Mouse (Mus musculus): ENCODE data around the gene Amot. TPM values are rescaled to one million over a fixed set of nuclear protein-coding genes. Genes with fewer than 3 reads are reported as not detected.

The Amot gene
- 79.7 and 80.8 TPM in 2 replicates for polyA plus RNA-seq (2016; fragmentation: Nextera tagmentation; extraction: Ambion mirVana)

- 16% methylated on average over 33 of the region's 34 CpGs for WGBS
- H3K4me2 ChIP-seq, result peak within 1 kb of the TSS; percentile 55
- H3K9me3 ChIP-seq, result no peaks in the 10 kb centered on the region
- ATAC-seq (ENCODE audit: insufficient number of reproducible peaks, insufficient read depth, low FRiP score, low TSS enrichment, low read depth), result peak; percentile 86
- H3K9ac ChIP-seq (replicated peaks), result peak within 1 kb of the TSS; percentile 67
- H3K4me3 ChIP-seq (replicated peaks), result peak within 1 kb of the TSS; percentile 59
- no peaks in the 10 kb centered on the region for H3K36me3 ChIP-seq
- H3K27me3 ChIP-seq, result peaks cover 8% of the 10 kb centered on the region
- H3K27ac ChIP-seq, result peak within 1 kb of the TSS; percentile 82
- peaks cover 4% of the 10 kb centered on the region for H3K4me1 ChIP-seq (replicated peaks)
These were observed at the start of gene Amot for GRCm38 (mm10) chrX:145504717-145505415. Gene Amot (minus strand): TSS chrX:145505181.

DNA sequence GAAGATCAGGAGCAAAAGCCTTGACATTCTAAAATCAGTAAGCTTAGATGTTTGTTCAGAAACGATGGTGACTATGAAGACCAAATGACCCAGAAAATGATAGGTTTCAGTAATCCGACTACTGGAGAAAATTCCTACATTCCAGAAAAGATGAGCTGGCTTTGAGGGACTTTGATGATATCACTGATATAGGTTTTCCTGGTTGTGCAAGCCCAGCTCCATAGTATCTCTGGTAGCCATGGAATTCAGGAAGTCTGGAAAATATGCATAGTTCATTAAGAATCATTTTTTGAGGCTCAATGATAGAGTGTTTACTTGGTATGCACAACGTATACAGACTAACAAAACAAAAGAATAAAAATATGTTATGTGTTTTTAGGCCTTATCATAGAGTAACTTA lies 40.1 kb upstream of the Amot start:
- H3K4me3 ChIP-seq (replicated peaks), result no peak overlapping the region
- no peak overlapping the region for H3K4me2 ChIP-seq
- ATAC-seq (ENCODE audit: insufficient number of reproducible peaks, insufficient read depth, low FRiP score, low TSS enrichment, low read depth), result no peak
- no peak overlapping the region for H3K27ac ChIP-seq
- no peaks in the 10 kb centered on the region for H3K36me3 ChIP-seq
- WGBS, result 79% methylated on average over 3 of the region's 3 CpGs
- H3K4me1 ChIP-seq (replicated peaks), result no peaks in the 10 kb centered on the region
- 0 out of 2 replicates have a peak, but pooled peaks cover 5% of the 10 kb centered on the region for H3K27me3 ChIP-seq
- no peak overlapping the region for H3K9ac ChIP-seq (replicated peaks)
- H3K9me3 ChIP-seq, result no peaks in the 10 kb centered on the region

- Histone ChIP-seq H3K27ac (no peak overlapping the region), H3K4me3 (replicated peaks) (no peak overlapping the region), H3K4me1 (replicated peaks) (no peaks in the 10 kb centered on the region), H3K9ac (replicated peaks) (no peak overlapping the region), H3K36me3 (no peaks in the 10 kb centered on the region), H3K9me3 (no peaks in the 10 kb centered on the region), H3K27me3 (0 out of 2 replicates have a peak, but pooled peaks cover 5% of the 10 kb centered on the region), H3K4me2 (no peak overlapping the region)
- ATAC-seq (ENCODE audit: insufficient number of reproducible peaks, insufficient read depth, low FRiP score, low TSS enrichment, low read depth), result no peak
- WGBS, result 57% methylated on average over 4 of the region's 4 CpGs
These were observed 38.9 kb upstream of the Amot start for GRCm38 (mm10) chrX:145543602-145544490.

GRCm38 (mm10) chrX:145541050-145541449 lies 36.1 kb upstream of the Amot start:
- Histone ChIP-seq H3K4me1 (replicated peaks) (no peaks in the 10 kb centered on the region), H3K4me2 (no peak overlapping the region), H3K9ac (replicated peaks) (no peak overlapping the region), H3K36me3 (no peaks in the 10 kb centered on the region), H3K4me3 (replicated peaks) (no peak overlapping the region), H3K9me3 (no peaks in the 10 kb centered on the region), H3K27ac (no peak overlapping the region), H3K27me3 (0 out of 2 replicates have a peak, but pooled peaks cover 5% of the 10 kb centered on the region)
- WGBS, result 71% methylated on average over 1 of the region's 1 CpGs
- no peak for ATAC-seq (ENCODE audit: insufficient number of reproducible peaks, insufficient read depth, low FRiP score, low TSS enrichment, low read depth)

DNA sequence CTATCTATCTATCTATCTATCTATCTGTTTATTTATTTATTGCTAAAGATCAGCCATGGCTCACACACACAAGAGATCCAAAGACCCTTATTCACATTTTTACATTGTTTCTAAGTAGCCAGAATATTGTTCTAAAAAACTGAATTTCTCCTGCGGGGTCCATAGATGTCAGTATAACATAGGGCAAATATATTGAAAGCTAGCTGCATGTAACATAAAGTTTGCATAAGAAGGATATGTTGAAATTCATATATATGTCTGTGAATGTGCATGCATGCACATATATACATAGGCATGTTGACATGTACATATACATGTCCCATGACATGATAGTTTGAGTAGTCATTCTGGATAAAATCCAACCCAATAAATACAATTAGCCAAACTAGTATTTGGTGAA lies 35.3 kb upstream of the Amot start:
- Histone ChIP-seq H3K9me3 (no peaks in the 10 kb centered on the region), H3K4me3 (replicated peaks) (no peak overlapping the region), H3K27me3 (0 out of 2 replicates have a peak, but pooled peaks cover 5% of the 10 kb centered on the region), H3K9ac (replicated peaks) (no peak overlapping the region), H3K36me3 (no peaks in the 10 kb centered on the region), H3K4me2 (no peak overlapping the region), H3K4me1 (replicated peaks) (no peaks in the 10 kb centered on the region), H3K27ac (no peak overlapping the region)
- WGBS, result 93% methylated on average over 1 of the region's 1 CpGs
- no peak for ATAC-seq (ENCODE audit: insufficient number of reproducible peaks, insufficient read depth, low FRiP score, low TSS enrichment, low read depth)

GRCm38 (mm10) chrX:145529602-145530001 lies 24.6 kb upstream of the Amot start:
- WGBS, result 42% methylated on average over 1 of the region's 1 CpGs
- Histone ChIP-seq H3K4me1 (replicated peaks) (no peaks in the 10 kb centered on the region), H3K4me2 (no peak overlapping the region), H3K4me3 (replicated peaks) (no peak overlapping the region), H3K36me3 (no peaks in the 10 kb centered on the region), H3K27me3 (no peaks in the 10 kb centered on the region), H3K27ac (no peak overlapping the region), H3K9me3 (no peaks in the 10 kb centered on the region), H3K9ac (replicated peaks) (no peak overlapping the region)
- ATAC-seq (ENCODE audit: insufficient number of reproducible peaks, insufficient read depth, low FRiP score, low TSS enrichment, low read depth), result no peak

GRCm38 (mm10) chrX:145516322-145517066 lies 11.5 kb upstream of the Amot start:
- Histone ChIP-seq H3K27ac (peak overlapping the region; percentile 59), H3K9me3 (no peaks in the 10 kb centered on the region), H3K9ac (replicated peaks) (no peak overlapping the region), H3K4me1 (replicated peaks) (0 out of 2 replicates have a peak, but pooled peaks cover 7% of the 10 kb centered on the region), H3K27me3 (no peaks in the 10 kb centered on the region), H3K4me2 (no peak overlapping the region), H3K4me3 (replicated peaks) (no peak overlapping the region), H3K36me3 (no peaks in the 10 kb centered on the region)
- 29% methylated on average over 10 of the region's 10 CpGs for WGBS
- ATAC-seq (ENCODE audit: insufficient number of reproducible peaks, insufficient read depth, low FRiP score, low TSS enrichment, low read depth), result no peak

- Histone ChIP-seq H3K36me3 (no peaks in the 10 kb centered on the region), H3K9me3 (no peaks in the 10 kb centered on the region), H3K4me2 (no peak overlapping the region), H3K4me1 (replicated peaks) (peaks cover 7% of the 10 kb centered on the region; the same call in 1 of the 2 replicates), H3K4me3 (replicated peaks) (no peak overlapping the region), H3K9ac (replicated peaks) (no peak overlapping the region), H3K27ac (peak overlapping the region; percentile 59), H3K27me3 (no peaks in the 10 kb centered on the region)
- 35% methylated on average over 9 of the region's 9 CpGs for WGBS
- ATAC-seq (ENCODE audit: insufficient number of reproducible peaks, insufficient read depth, low FRiP score, low TSS enrichment, low read depth), result peak; percentile 63; the same call in 1 of the 2 replicates
These were observed 10.6 kb upstream of the Amot start for GRCm38 (mm10) chrX:145515498-145516158.

DNA sequence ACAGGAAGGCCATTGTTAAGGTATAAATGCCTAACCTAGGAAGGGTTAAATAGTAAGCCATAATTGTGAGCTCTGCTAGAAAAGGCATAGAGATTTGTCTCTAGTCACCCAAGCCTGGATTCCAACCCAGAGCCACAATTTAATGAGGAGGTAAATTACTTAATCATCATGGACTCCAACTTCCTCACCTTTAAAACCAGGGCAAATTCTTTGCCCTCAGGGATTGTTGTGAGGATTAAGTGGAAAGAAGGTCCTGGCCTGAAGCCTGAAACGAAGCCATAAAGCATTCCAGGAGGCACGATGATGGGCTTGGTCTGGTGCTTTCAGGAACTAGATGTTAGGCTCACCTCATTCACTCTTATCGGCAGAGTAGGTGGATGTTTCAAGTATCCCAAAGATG lies 5.7 kb upstream of the Amot start:
- ATAC-seq (ENCODE audit: insufficient number of reproducible peaks, insufficient read depth, low FRiP score, low TSS enrichment, low read depth), result no peak
- WGBS, result 32% methylated on average over 3 of the region's 3 CpGs
- Histone ChIP-seq H3K4me3 (replicated peaks) (no peak overlapping the region), H3K36me3 (no peaks in the 10 kb centered on the region), H3K9ac (replicated peaks) (no peak overlapping the region), H3K27ac (peak overlapping the region; percentile 88), H3K9me3 (no peaks in the 10 kb centered on the region), H3K4me1 (replicated peaks) (peaks cover 7% of the 10 kb centered on the region; the same call in 1 of the 2 replicates), H3K4me2 (0 out of 2 replicates have a peak overlapping the region, but pooled peaks have one; percentile 8), H3K27me3 (no peaks in the 10 kb centered on the region)

GRCm38 (mm10) chrX:145505457-145506201 lies 648 bp upstream of the Amot start:
- Histone ChIP-seq H3K27me3 (peaks cover 8% of the 10 kb centered on the region), H3K9me3 (no peaks in the 10 kb centered on the region), H3K4me2 (peak overlapping the region; percentile 55), H3K27ac (peak overlapping the region; percentile 82), H3K4me1 (replicated peaks) (peaks cover 4% of the 10 kb centered on the region), H3K36me3 (no peaks in the 10 kb centered on the region), H3K9ac (replicated peaks) (peak overlapping the region; percentile 23; the same call in 1 of the 2 replicates), H3K4me3 (replicated peaks) (peak overlapping the region; percentile 59)
- peak; percentile 89 for ATAC-seq (ENCODE audit: insufficient number of reproducible peaks, insufficient read depth, low FRiP score, low TSS enrichment, low read depth)
- WGBS, result 17% methylated on average over 14 of the region's 14 CpGs
